Mouse (Mus musculus) lung, postnatal 4 days (tissue): Measurements from ENCODE around the gene Garnl3.
"Not testable (repeated sequence)": the region's sequence is repeated elsewhere in the genome, so short reads cannot be mapped to it uniquely, and the experiment has no call there.

Source experiments
- DNase-seq, 2 experiments: peaks; one replicate each; pipeline ENCODE4 v3.0.0; 2021

Garnl3 gene

DNA sequence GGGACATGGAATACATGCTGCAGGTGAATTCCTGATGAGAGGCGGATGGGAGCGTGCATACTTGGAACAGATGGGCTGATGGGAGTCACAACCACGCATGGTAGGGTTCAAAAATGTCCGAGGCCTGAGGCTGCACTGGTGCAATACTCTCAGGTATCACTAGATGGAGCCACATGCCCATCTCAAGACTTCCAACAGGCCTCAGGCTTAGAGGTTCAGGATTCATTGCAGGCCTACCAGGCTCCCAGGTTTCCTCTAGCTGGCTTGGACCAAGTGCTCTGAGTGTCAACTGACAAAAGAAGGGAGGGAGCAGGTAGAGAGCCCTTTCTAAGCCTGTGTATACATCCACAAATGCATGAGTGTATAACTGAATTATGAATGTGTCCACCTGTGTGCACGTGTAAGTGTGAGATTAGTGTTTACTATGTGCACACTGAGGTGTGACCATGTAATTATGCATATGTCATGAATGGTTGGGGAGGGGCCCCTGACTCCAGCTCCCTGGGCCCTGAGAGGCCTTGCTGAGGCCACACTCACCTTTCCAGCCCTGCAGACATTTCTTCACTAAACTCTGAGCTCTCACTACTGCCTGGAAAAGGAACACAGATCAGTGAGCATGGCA lies 23.4 kb upstream of the Garnl3 start:
- DNase-seq, result peak; percentile 65 to 83

DNA sequence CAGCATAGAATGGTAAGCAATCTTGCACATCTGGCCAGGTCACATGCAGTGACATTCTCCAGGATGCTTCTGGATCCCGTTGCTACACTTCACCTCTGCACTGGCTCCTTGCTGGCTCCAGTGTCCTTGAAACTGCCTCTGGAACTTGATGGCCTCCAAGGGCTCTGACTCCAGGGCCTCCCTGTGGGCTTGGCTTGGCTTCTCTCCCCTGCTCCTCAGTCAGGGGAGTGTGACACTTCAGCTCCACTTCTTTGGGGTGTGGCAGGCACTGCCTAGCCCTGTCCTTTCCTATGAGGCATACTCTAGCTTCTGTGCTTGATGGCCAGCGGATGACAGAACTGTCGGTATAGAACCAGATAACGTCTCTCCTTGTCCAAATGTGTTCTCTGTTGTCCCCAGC lies 15.5 kb upstream of the Garnl3 start:
- DNase-seq, result no peak

DNA sequence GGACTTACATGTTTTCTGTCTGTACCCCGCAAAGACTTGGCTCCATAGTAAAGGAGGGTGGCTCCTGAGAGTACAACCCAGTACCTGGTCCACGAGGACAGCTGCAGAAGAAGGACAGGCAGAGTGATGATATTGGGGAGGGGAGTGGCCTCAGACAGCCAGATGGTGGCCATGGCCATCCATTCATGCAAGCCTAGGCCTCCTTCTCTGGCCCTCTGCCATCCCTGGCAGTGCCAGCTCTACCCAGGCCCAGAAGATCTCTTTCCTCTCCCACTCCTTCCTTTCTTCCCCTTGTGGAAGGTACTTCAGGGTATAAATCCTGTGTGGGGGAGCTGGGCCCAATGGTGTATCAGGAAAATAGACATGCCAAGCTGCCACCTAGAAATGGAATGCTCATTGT lies 11.8 kb upstream of the Garnl3 start:
- DNase-seq, result peak in 1 of 2 experiments; percentile 18

- no peak for DNase-seq
Measured at GRCm38 (mm10) chr2:33138491-33138890, 7.0 kb upstream of the Garnl3 start.

- DNase-seq, result no peak
Measured at GRCm38 (mm10) chr2:33137731-33138130, 6.3 kb upstream of the Garnl3 start.

DNA sequence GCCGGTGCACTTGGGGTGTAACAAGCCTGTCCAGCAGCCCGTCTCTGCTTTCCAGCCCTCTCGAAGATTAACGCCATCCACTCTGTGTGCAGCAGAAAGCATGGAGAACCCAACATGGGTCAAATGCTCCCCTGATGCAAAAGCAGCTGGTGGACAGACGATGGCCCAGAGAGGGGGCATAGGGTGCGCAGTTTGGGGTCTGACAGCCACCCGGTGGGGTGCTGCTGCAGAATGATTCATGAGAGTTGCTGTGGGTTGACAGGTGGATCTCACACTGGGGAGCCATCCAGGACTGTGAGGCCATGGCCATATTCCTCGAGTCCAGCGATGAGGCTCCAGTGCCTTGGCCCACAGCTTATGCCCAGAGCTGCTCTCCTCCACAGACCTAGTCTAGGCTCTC lies 5.8 kb upstream of the Garnl3 start:
- DNase-seq, result no peak

GRCm38 (mm10) chr2:33136366-33136765 lies 4.9 kb upstream of the Garnl3 start:
- no peak for DNase-seq

GRCm38 (mm10) chr2:33134766-33135490 lies 3.5 kb upstream of the Garnl3 start:
- DNase-seq, result no peak

GRCm38 (mm10) chr2:33132306-33132705 lies 852 bp upstream of the Garnl3 start:
- DNase-seq, result no peak

DNA sequence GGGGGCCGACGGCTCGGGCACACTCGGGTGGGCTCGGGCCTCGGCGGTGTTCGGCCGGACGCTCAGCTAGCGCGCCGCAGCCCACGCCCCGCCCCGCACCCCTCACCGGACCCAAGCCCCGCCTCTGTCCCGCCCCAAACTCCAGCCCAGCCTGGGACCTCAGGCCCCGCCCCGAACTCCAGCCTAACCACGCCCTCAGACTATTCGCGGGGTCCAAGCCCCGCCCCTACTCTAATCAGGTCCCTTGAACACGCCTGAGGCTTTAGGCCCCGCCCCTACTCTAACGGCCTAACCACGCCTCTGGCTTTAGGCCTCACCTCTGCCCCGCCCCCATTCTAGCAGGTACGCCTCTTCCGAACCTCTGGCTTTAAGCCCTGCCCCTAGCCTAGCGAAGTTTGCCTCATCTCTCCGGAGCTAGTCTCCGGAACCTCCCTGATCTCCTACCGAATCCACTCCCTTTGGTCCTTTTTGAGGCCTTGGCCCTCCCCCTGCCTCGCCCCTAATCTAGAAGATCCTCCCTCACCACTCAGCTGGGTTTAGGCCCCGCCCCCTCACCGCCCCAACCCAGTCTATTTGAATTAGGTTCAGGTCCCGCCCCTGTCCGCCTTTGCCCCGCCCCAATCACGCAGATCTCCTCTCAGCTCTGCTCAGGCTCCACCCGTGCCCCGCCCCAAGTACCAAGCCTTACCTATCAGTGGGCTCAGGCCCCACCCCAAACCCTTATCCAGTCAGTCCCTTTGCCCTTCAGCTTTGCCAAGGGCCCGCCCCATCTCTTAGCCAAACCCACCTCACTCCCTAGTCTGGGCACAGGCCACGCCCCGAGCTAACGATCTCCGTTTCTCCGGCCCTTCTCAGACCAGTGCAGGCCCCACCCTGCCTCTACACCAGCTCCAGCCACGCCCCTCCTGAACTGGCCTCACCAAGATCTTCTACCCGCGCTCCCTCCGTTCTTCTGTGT lies 649 bp downstream of the Garnl3 start:
- peak; percentile 99 for DNase-seq

DNA sequence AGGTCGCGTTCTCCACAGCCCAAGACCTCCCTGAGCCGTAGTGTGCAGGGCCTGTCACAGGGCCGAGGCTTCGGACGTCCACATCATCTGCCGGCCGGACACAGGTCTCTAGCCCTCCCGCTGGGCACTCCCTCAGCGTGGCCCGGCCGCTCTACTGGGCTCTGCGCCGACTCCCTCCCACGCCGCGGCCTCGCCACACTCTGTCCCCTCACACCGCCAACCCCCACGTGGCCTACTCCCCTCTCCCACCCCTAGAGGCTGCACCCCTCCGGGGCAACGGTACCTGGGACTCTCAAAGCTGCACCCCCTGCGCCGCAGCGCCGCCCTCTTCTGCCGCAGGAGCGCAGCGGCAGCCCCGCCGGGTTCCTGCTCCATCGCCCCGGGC lies 1.3 kb downstream of the Garnl3 start:
- DNase-seq, result no peak

DNA sequence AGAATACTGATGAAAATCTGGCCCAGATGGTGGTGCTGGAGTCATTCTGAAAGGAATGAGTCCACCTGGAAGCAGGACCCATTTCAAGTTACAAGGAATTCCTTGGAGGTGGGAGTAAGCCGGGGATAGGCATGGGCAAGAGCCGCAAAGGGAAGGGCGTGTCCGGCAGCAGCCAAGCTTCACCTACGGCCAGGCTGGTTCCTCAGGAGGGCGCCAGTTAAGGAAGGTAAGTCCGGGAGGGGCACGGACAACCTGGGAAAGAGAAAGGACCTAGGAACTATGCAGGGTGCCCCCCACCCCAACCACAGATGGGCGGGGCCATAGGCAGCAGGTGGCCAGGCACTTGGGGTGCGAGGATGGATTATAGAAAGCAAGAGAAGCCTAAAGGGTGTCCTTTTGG lies 1.8 kb downstream of the Garnl3 start:
- DNase-seq, result peak; percentile 31 to 40

DNA sequence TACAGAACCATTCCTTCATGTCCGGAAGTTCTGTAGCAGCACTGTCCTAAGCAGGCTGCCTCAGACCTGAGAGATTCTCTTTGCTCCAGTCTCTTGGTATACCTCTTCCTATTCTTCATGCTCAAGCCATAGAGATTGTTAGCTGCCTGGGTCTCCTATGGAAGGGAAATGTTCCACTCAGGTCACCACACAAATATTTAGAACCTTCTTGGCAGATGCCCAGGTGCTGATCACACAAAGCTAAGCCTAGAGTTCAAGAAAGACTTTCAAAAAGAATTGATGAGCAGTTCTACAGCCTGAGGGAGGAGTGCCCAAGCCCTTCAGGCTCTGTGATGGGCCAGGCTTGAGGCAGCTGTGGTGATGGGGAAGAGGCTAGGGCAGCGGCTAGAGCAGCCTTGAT lies 2.4 kb downstream of the Garnl3 start:
- no peak for DNase-seq

DNA sequence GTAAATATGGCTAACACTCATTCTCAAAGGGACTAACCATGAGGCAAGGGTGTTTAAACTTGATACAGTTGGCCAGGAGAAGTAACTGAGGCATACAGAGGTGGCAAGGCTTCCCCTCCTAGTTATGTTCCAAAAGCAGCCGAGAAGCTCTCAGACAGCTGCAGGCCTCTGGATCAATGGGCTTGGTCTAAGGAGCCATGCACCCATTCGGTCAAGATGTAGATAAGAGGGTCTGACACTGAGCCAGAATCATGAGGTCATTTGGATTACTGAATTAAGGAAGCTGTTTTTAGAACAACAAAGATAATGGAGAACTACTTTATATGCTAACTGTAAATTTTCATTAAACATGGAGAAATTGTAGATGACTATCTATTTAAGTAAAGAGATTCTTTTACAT lies 4.2 kb downstream of the Garnl3 start:
- DNase-seq, result no peak

GRCm38 (mm10) chr2:33122856-33123255 lies 8.6 kb downstream of the Garnl3 start:
- DNase-seq, result peak in 1 of 2 experiments; percentile 8

DNA sequence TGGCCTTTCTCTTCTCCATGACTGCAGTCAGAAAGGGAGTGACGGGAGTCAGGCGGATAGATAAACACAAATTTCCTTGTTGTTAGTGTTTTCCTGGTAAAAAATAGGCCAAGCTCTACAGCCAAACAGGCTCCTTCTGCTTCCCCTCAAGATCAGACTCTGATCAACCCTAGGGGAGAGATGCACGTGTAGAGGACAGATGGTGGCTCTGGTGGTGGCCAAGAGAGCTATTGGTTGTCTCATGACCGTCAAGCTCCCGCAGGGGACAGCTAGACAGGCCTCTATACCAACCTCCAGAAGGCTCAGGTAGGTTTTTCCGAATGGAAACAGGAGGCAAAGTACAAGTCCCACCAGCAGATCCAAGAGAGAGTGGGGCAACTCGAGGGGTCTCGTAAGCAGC lies 30.9 kb downstream of the Garnl3 start:
- no peak for DNase-seq

GRCm38 (mm10) chr2:33097326-33097725 lies 34.1 kb downstream of the Garnl3 start:
- DNase-seq, result not testable (repeated sequence)

DNA sequence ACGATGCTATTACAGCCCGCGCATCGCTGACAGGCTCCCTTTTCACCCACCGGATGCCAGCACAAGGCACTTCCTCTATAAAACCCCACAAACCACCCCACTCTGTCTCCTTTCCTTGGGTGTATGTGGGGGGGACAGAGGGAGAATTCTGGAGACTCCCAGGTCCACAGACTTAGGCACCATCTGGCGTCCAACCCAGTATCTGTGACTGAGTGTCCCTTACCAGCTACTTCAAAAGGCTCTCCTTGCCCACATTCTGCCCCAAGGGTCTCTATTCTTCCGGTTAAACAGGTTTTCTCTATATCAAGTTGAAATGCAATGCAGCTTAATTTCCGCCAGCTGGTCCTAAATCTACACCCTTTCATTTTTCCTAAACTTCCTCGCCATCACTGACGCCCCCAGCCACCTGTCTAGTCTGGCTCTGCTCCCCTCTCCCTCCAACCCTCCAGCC lies 36.2 kb downstream of the Garnl3 start:
- no peak for DNase-seq

DNA sequence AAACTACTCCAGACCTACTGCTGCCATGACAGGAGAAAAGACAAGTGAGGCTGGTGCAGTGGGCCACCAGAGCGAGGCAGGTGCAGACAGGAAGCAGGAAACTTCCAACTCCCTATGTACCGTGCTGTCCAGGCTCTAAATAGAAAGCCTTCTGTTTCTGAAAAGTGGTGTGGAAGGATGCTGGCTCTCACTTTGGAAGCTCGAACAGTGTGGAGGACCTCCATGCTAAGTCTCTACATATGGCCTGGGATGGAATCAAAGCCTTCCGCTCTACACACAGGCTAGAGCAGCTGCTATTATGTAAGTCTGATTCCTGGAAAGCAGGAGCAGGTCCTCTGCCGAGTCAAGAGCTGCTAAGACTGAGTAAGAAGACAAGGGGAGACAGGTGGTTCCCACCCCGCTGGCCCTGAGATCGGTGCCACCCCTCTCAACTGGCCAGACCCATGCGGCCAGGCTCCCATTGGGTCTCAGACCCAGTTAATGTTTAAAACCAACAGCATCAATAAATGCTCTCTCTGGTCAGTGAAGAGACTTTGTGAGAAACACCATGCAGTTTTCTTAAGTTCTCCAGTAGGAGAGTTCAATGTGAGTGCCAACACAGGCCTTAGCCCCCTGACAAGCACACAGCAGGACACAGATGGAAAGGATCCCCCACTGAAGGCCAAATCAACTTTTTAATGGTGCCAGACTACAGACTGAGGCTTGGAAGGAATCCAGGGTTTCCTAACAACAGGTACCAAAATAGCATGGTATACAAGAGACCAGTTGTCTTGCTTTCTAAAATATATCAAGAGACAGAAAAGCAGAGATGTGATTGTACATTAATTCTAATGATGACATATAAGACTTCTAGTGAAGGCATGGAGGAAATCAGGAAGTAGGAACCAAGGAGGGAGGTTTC lies 40.6 kb downstream of the Garnl3 start:
- no peak for DNase-seq

DNA sequence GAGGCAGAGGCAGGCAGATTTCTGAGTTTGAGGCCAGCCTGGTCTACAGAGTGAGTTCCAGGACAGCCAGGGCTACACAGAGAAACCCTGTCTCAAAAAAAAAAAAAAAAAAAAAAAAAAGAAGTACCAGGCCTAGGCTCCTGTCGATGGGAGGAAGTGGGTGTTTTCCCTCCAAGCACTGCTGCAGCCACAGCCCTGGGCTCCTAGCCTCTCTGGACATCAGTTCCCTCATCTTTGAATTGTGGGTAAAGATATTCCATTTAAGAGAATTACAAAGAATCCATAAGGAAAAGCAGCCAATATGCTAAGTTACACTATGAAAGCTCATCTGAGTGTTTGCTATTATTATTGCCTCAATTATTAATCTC lies 41.4 kb downstream of the Garnl3 start:
- DNase-seq, result not testable (repeated sequence)

DNA sequence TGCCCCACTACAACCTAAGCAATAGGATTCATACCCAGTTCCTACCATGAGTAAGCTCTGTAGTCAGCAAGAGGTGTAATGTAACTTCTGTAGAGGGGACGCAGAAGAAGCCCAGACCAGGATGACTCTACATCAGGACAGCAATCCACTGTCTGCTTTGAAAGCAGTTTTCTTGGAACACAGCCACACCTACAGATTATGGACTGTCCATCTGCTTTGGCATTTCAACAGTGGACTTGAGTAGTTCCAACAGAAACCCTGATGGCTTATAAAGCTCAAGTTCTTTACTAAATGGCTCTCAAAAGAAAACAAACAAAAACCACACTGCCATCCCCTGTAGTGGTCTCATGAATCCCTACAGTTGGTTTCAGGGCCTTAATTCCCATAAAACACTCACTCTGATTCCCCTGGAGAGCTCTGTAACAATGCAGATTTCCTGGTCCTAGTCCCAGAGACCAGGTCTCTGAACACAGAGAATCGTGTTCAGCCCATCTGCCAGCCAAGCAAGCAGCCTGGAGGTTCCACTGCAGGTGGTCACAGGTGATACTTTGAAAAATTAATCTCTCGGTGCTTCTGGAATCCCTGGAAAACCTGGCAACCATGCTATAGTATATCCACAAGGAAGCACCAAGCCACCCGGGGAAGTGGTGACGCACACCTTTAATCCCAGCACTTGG lies 42.0 kb downstream of the Garnl3 start:
- no peak for DNase-seq
